Mouse (Mus musculus) ovary, postnatal 14 days (tissue): ENCODE data around the gene Ldlrad1.

ENCODE experiments used
- DNase-seq: peaks from one replicate; pipeline ENCODE4 v3.0.0; 2022; ENCODE audit warnings: low spot score

The Ldlrad1 gene

GRCm38 (mm10) chr4:107211936-107212335 lies 3.0 kb downstream of the Ldlrad1 start:
- no peak for DNase-seq

- DNase-seq, result no peak
These were observed 4.5 kb downstream of the Ldlrad1 start for GRCm38 (mm10) chr4:107213279-107214011.

- no peak for DNase-seq
These were observed 8.6 kb downstream of the Ldlrad1 start for GRCm38 (mm10) chr4:107217574-107217973.

- no peak for DNase-seq
These were observed 12.5 kb downstream of the Ldlrad1 start for GRCm38 (mm10) chr4:107221524-107221923.

- peak; percentile 21 for DNase-seq
These were observed 14.5 kb downstream of the Ldlrad1 start for GRCm38 (mm10) chr4:107223225-107224204.

GRCm38 (mm10) chr4:107226313-107226712 lies 17.3 kb downstream of the Ldlrad1 start:
- no peak for DNase-seq

- no peak for DNase-seq
These were observed 23.2 kb downstream of the Ldlrad1 start for GRCm38 (mm10) chr4:107232219-107232618.

- no peak for DNase-seq
These were observed 29.3 kb downstream of the Ldlrad1 start for GRCm38 (mm10) chr4:107238253-107238652.

- DNase-seq, result no peak
These were observed 31.2 kb downstream of the Ldlrad1 start for GRCm38 (mm10) chr4:107240196-107240595.

- DNase-seq, result no peak
These were observed 34.7 kb downstream of the Ldlrad1 start for GRCm38 (mm10) chr4:107243365-107244333.

GRCm38 (mm10) chr4:107245368-107245767 lies 36.4 kb downstream of the Ldlrad1 start:
- no peak for DNase-seq

GRCm38 (mm10) chr4:107246040-107246439 lies 37.1 kb downstream of the Ldlrad1 start:
- no peak for DNase-seq

- DNase-seq, result no peak
These were observed 38.1 kb downstream of the Ldlrad1 start for GRCm38 (mm10) chr4:107247110-107247509.

GRCm38 (mm10) chr4:107248061-107248460 lies 39.1 kb downstream of the Ldlrad1 start:
- no peak for DNase-seq

GRCm38 (mm10) chr4:107249471-107249870 lies 40.5 kb downstream of the Ldlrad1 start:
- DNase-seq, result no peak

GRCm38 (mm10) chr4:107250494-107250893 lies 41.5 kb downstream of the Ldlrad1 start:
- peak; percentile 19 for DNase-seq

GRCm38 (mm10) chr4:107252522-107252921 lies 43.5 kb downstream of the Ldlrad1 start:
- no peak for DNase-seq

- DNase-seq, result peak; percentile 91
These were observed 44.4 kb downstream of the Ldlrad1 start, which contains the start of the genes Lrrc42 and Hspb11 for GRCm38 (mm10) chr4:107253125-107254091. Gene Lrrc42 (minus strand): TSS chr4:107253532. Gene Hspb11 (plus strand): TSS chr4:107253593.

- DNase-seq, result no peak
These were observed 45.4 kb downstream of the Ldlrad1 start for GRCm38 (mm10) chr4:107254414-107254813.

- DNase-seq, result no peak
These were observed 51.0 kb downstream of the Ldlrad1 start for GRCm38 (mm10) chr4:107260001-107260400.
